Mouse (Mus musculus) lung, postnatal 14 days (tissue): ENCODE data around the gene Prdm11.

Experiments used
- DNase-seq: peaks from one replicate; pipeline ENCODE4 v3.0.0; 2021

The Prdm11 gene

DNA sequence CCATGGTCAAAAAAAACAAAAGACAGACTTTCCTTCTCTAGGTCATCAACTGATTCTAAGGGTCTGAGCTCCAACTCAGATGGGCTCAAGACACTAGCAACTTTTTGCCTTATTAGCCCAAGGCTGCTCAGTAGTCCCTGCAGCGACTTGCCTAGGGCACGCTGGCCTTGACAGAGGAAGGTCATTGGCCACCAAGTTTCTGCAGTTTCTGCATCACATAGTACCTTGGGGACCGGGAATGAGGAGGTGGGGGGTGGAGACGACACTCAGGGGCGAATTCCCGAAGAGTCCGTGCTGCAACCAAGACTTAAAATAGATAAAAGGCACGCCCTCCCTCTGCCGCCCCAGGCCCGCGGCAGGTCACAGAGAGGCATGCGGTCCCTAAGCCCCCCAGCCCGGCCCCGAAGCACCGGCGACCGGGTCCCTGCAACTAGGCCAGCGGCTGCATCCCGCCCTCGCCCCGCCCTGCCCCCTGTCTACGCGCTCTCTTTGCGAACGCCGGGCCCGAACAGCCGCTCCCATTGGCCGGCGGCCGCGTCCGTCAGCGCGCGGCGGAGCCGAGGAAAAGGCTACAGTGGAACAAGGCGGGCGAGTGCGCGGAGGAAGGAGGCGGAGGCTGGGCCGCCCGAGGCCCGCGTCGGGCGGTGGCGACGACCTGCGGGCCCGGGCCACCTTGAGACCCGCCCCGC, 694 bp downstream of the Prdm11 start:
- DNase-seq: peak; percentile 96

DNA sequence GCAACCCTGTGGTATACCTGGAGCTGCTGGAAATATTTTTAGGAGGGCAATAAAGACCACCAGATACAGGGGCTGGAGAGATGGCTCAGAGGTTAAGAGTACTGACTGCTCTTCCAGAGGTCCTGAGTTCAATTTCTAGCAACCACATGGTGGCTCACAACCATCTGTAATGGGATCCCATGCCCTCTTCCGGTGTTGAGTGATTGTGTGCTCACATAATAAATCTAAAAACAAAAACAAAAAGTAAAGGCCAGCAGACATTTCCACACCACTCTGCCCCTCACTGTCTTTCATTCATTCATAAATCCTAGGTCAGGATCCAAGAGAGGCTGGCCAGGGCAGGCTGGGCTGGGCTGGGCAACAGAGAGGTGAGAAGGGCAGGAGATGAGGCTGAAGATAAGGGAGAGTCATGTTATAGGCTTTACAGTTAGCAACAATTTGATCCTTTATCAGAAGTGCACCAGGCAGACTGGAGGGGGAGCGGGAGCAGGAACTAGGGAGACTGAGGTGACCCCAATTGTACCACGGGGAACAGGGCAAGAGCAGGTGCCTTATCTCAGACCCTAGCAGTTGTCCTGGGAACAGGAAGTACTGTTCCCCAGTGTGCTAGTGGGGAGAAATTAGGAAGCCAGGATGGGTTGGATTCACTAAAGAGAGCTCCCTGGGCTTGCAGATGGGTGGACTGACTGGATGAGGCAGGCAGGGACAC, 2.4 kb downstream of the Prdm11 start:
- no peak for DNase-seq

- no peak for DNase-seq
Measured at GRCm38 (mm10) chr2:93041470-93041869, 4.5 kb downstream of the Prdm11 start.

GRCm38 (mm10) chr2:93040841-93041240, 5.1 kb downstream of the Prdm11 start:
- peak; percentile 60 for DNase-seq

DNA sequence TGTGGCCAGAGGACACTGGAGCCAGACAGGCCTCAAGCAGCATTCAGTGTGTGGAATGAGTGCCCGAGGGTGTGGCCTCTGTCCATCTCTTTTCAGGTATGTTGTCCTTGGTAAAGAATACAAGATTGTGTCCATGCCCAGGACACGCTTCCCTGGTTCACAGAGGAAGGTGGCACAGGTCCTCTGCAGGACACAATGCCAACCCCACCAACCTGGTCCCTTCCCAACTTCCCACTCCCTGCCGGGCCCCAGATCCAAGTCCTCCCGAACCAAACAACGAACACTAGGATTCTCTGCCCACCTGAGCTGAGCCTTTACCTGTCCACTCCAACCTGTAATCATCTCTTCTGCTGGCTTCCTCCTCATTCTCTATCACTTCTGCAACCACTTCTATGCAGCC, 6.3 kb downstream of the Prdm11 start:
- no peak for DNase-seq

DNA sequence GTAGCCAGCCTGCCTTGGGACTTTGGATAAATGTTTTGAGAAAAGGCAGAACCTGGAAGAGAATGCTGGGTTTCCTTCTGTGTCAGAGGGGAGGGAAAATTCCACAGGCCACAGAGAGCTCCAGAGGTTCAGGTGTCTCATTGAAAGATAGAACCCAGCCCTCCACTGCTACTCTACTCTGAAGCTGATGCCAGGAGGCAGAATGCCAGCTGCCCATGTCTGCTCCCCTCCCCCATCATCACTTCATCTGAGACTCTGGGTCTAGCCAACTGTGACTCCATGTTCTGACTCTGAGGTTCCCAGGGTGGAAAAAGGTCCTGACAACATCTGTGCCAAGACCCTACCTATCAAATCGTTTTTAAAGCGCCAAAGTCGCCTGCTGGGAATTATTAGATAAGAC, 6.9 kb downstream of the Prdm11 start:
- DNase-seq: no peak

DNA sequence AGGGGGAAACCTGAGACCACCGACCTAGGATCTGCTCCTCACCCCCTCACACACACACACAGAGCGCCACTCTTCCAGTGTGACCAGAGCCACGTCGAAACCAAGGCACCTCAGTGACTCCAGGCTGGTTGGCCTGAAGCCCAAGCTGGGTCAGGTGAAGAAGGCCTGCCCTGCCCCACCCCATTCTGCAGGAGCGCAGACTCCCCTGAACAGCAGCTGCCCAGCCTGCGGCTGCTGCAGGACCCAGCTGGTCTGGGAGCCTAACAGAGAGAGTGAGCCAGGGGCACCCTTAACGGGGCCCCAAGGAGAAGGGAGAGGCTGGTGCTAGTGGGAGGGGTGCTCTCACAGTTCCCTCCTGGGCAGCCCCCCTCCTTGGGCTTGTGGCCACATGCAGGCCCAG, 10.3 kb downstream of the Prdm11 start:
- peak; percentile 57 for DNase-seq

- DNase-seq: peak; percentile 56
Measured at GRCm38 (mm10) chr2:93032651-93033050, 13.3 kb downstream of the Prdm11 start.

DNA sequence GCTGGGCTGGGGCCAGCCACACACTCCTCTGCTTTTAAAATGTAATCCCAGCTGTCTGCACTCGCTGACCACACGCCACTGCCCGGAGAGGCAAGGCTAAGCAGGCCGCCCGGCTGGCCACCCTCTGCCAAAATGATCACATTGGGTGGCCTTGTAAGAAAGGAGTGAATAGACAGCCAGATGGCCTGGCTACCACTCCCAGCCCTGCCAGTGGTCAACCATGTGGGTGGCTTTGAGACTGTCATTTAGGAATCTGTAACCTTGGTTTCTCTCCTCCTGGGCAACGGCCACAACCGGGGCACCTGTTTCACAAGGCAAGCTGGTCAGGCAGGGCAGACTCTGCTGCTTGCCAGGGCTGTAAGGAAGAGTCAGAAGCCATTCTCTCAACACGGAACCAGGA, 13.9 kb downstream of the Prdm11 start:
- no peak for DNase-seq

GRCm38 (mm10) chr2:93031021-93031420, 14.9 kb downstream of the Prdm11 start:
- DNase-seq: no peak

- DNase-seq: no peak
Measured at GRCm38 (mm10) chr2:93030101-93030500, 15.9 kb downstream of the Prdm11 start.

GRCm38 (mm10) chr2:93029267-93030060, 16.5 kb downstream of the Prdm11 start:
- DNase-seq: peak; percentile 60

GRCm38 (mm10) chr2:93028865-93029264, 17.1 kb downstream of the Prdm11 start:
- DNase-seq: no peak

- DNase-seq: no peak
Measured at GRCm38 (mm10) chr2:93027713-93028112, 18.3 kb downstream of the Prdm11 start.

- no peak for DNase-seq
Measured at GRCm38 (mm10) chr2:93024431-93024830, 21.5 kb downstream of the Prdm11 start.

- DNase-seq: no peak
Measured at GRCm38 (mm10) chr2:93018854-93019253, 27.1 kb downstream of the Prdm11 start.

- no peak for DNase-seq
Measured at GRCm38 (mm10) chr2:93017151-93017550, 28.8 kb downstream of the Prdm11 start.

- no peak for DNase-seq
Measured at GRCm38 (mm10) chr2:93015041-93015440, 30.9 kb downstream of the Prdm11 start.

DNA sequence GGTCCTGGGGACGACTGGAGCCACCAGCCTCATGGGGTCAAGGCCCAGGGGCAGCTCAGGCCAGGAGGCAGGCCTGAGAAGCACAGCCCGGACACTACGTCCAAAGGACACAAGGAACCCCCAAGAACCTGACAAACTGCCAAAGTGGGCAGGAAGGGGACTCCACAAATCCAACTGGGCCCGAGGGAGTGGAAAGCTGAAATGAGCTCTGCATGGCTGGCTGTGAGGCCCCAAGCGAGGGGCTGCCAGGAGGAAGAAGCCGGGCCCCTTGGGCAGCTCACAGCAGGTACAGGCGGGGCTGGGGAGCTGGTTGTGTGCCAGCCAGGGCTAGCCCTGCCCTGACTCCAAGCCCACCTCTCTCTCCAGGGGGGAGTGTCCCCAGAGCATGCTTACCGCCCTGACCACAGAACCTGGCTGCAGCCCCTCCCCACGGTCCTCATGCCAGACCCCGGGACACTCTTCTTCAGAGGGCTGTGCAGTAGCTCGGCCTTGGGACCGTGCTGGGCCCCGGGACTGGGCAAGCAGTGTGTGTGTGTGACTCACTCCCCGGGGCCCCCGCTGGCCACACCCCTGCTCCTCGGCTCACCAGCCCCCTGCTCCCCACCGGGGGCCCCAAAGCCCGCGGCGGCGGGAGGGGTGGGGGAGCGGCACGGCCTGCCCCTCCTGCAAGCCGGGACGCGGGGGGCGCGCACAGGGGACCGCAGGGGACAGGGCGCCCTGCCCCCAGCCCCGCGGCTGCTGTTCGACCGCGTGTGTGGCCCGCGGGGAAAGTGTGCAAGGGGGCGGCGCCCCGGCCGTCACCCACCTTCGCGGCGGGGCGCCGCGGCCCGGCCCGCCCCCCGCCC, 31.7 kb downstream of the Prdm11 start:
- peak; percentile 52 for DNase-seq

- no peak for DNase-seq
Measured at GRCm38 (mm10) chr2:93013415-93014092, 32.4 kb downstream of the Prdm11 start.

- no peak for DNase-seq
Measured at GRCm38 (mm10) chr2:93012976-93013375, 33.0 kb downstream of the Prdm11 start.

DNA sequence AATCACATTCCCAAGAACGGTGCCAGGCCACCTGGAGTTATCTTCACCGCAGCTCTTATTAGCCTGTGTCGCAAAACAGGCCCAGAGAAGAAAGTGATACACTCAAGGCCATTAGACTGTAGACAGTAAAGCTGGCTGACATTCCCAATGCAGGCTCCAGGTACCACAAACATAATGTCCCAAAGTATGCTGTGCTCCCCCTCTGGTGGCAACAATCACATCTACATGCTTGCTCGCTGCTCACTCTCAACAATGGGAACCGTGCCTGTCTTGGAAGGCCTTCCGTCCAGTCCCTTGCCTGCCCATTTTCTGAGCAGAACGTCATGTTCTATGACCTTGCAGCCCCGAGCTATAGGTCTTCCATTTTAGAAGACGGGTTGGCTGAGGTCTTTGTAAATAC, 34.0 kb downstream of the Prdm11 start:
- no peak for DNase-seq
